Mouse (Mus musculus): Measurements from ENCODE around the gene Tmem161b. TPM values are rescaled to one million over a fixed set of nuclear protein-coding genes. Genes with fewer than 3 reads are reported as not detected.

The Tmem161b gene
- polyA plus RNA-seq, 1 experiment = 2.5 TPM

- H3K79me2 ChIP-seq (ENCODE audit: control insufficient read depth, insufficient read depth) = peaks cover 66% of the 10 kb centered on the region
- H3K4me2 ChIP-seq (ENCODE audit: low read depth) = no peak overlapping the region
- H3K4me3 ChIP-seq = no peak overlapping the region
- no peak overlapping the region for H3ac ChIP-seq (ENCODE audit: control insufficient read depth, insufficient read length)
- no peak for TF ChIP-seq POLR2AphosphoS2 (IDR thresholded peaks at IDR 0.05; ENCODE audit: insufficient read length, low read depth)
- no peak for TF ChIP-seq MYOD1 (IDR thresholded peaks at IDR 0.05; ENCODE audit: control insufficient read depth in 1 of 3, insufficient read length in 2 of 3, low read depth in 2 of 3)
- no peak for TF ChIP-seq MAX (IDR thresholded peaks at IDR 0.05; ENCODE audit: low read depth)
- TF ChIP-seq E2F4 (IDR thresholded peaks at IDR 0.05; ENCODE audit: insufficient read depth) = no peak
- TF ChIP-seq POLR2A (IDR thresholded peaks at IDR 0.05; ENCODE audit: insufficient read length, low read depth) = no peak
- TF ChIP-seq TCF12 (IDR thresholded peaks at IDR 0.05; ENCODE audit: insufficient read depth, poor library complexity, severe bottlenecking) = no peak
- TF ChIP-seq MYOG (IDR thresholded peaks at IDR 0.05; ENCODE audit: control insufficient read depth in 1 of 3, insufficient read depth in 1 of 3, insufficient read length in 2 of 3, low read depth in 2 of 3) = no peak
- no peak for TF ChIP-seq TCF3 (IDR thresholded peaks at IDR 0.05; ENCODE audit: insufficient read length, low read depth)
- TF ChIP-seq SRF (IDR thresholded peaks at IDR 0.05; ENCODE audit: control insufficient read depth, insufficient read length, low read depth) = no peak
- no peak for TF ChIP-seq REST (IDR thresholded peaks at IDR 0.05; ENCODE audit: insufficient read depth, insufficient read length)
- no peak for TF ChIP-seq CEBPB (IDR thresholded peaks at IDR 0.05; ENCODE audit: insufficient read depth, poor library complexity, severe bottlenecking)
- no peak for TF ChIP-seq USF1 (IDR thresholded peaks at IDR 0.05; ENCODE audit: low read depth)
- H3K36me3 ChIP-seq (ENCODE audit: control insufficient read depth, insufficient read depth) = no peaks in the 10 kb centered on the region
- H3K27me3 ChIP-seq (ENCODE audit: control insufficient read depth, insufficient read depth, insufficient read length) = no peaks in the 10 kb centered on the region
These were observed 11.9 kb downstream of the Tmem161b start for GRCm38 (mm10) chr13:84234019-84234418.

- H3K4me3 ChIP-seq = no peak overlapping the region
- no peak overlapping the region for H3K4me2 ChIP-seq (ENCODE audit: low read depth)
- peaks cover 73% of the 10 kb centered on the region for H3K79me2 ChIP-seq (ENCODE audit: control insufficient read depth, insufficient read depth)
- no peak overlapping the region for H3ac ChIP-seq (ENCODE audit: control insufficient read depth, insufficient read length)
- H3K27me3 ChIP-seq (ENCODE audit: control insufficient read depth, insufficient read depth, insufficient read length) = no peaks in the 10 kb centered on the region
- no peaks in the 10 kb centered on the region for H3K36me3 ChIP-seq (ENCODE audit: control insufficient read depth, insufficient read depth)
- TF ChIP-seq USF1 (IDR thresholded peaks at IDR 0.05; ENCODE audit: low read depth) (no peak), TCF12 (IDR thresholded peaks at IDR 0.05; ENCODE audit: insufficient read depth, poor library complexity, severe bottlenecking) (no peak), MYOD1 (IDR thresholded peaks at IDR 0.05; ENCODE audit: control insufficient read depth in 1 of 3, insufficient read length in 2 of 3, low read depth in 2 of 3) (no peak), CEBPB (IDR thresholded peaks at IDR 0.05; ENCODE audit: insufficient read depth, poor library complexity, severe bottlenecking) (no peak), SRF (IDR thresholded peaks at IDR 0.05; ENCODE audit: control insufficient read depth, insufficient read length, low read depth) (no peak), MAX (IDR thresholded peaks at IDR 0.05; ENCODE audit: low read depth) (no peak), POLR2A (IDR thresholded peaks at IDR 0.05; ENCODE audit: insufficient read length, low read depth) (no peak), E2F4 (IDR thresholded peaks at IDR 0.05; ENCODE audit: insufficient read depth) (no peak), POLR2AphosphoS2 (IDR thresholded peaks at IDR 0.05; ENCODE audit: insufficient read length, low read depth) (no peak), TCF3 (IDR thresholded peaks at IDR 0.05; ENCODE audit: insufficient read length, low read depth) (no peak), MYOG (IDR thresholded peaks at IDR 0.05; ENCODE audit: control insufficient read depth in 1 of 3, insufficient read depth in 1 of 3, insufficient read length in 2 of 3, low read depth in 2 of 3) (no peak), REST (IDR thresholded peaks at IDR 0.05; ENCODE audit: insufficient read depth, insufficient read length) (no peak)
These were observed 14.7 kb downstream of the Tmem161b start for GRCm38 (mm10) chr13:84236768-84237167.

- Histone ChIP-seq H3K36me3 (ENCODE audit: control insufficient read depth, insufficient read depth) (no peaks in the 10 kb centered on the region), H3ac (ENCODE audit: control insufficient read depth, insufficient read length) (no peak overlapping the region), H3K79me2 (ENCODE audit: control insufficient read depth, insufficient read depth) (peaks cover 66% of the 10 kb centered on the region), H3K4me2 (ENCODE audit: low read depth) (no peak overlapping the region), H3K4me3 (no peak overlapping the region), H3K27me3 (ENCODE audit: control insufficient read depth, insufficient read depth, insufficient read length) (no peaks in the 10 kb centered on the region)
- no peak for TF ChIP-seq E2F4 (IDR thresholded peaks at IDR 0.05; ENCODE audit: insufficient read depth)
- no peak for TF ChIP-seq POLR2AphosphoS2 (IDR thresholded peaks at IDR 0.05; ENCODE audit: insufficient read length, low read depth)
- TF ChIP-seq MYOG (IDR thresholded peaks at IDR 0.05; ENCODE audit: control insufficient read depth in 1 of 3, insufficient read depth in 1 of 3, insufficient read length in 2 of 3, low read depth in 2 of 3) = no peak
These were observed 16.1 kb downstream of the Tmem161b start for GRCm38 (mm10) chr13:84238184-84238583.

DNA sequence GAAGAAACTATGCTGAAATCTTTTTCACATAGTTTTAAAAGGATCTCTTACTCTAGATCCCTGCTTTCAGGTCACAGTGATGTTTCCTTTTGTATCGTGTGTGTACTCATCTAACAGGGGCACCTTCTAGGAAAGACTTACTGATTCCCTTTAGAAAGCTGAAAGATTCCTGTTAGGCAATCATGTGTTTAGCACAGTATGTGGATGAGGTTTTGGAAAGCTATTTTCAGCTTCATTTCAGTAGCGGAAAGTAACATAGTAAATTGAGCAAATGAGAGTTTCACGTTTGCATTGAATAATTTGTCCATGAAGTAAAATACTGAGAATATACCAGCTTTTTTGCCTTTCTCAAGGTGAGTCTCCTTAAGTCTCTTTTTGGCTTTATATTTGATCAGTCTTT lies 26.0 kb downstream of the Tmem161b start:
- Histone ChIP-seq H3K79me2 (ENCODE audit: control insufficient read depth, insufficient read depth) (peaks cover 5% of the 10 kb centered on the region), H3K27me3 (ENCODE audit: control insufficient read depth, insufficient read depth, insufficient read length) (no peaks in the 10 kb centered on the region), H3K4me2 (ENCODE audit: low read depth) (no peak overlapping the region), H3K36me3 (ENCODE audit: control insufficient read depth, insufficient read depth) (no peaks in the 10 kb centered on the region), H3K4me3 (no peak overlapping the region), H3ac (ENCODE audit: control insufficient read depth, insufficient read length) (no peak overlapping the region)
- TF ChIP-seq REST (IDR thresholded peaks at IDR 0.05; ENCODE audit: insufficient read depth, insufficient read length) (no peak), CEBPB (IDR thresholded peaks at IDR 0.05; ENCODE audit: insufficient read depth, poor library complexity, severe bottlenecking) (no peak), POLR2A (IDR thresholded peaks at IDR 0.05; ENCODE audit: insufficient read length, low read depth) (no peak), USF1 (IDR thresholded peaks at IDR 0.05; ENCODE audit: low read depth) (no peak), POLR2AphosphoS2 (IDR thresholded peaks at IDR 0.05; ENCODE audit: insufficient read length, low read depth) (no peak), TCF12 (IDR thresholded peaks at IDR 0.05; ENCODE audit: insufficient read depth, poor library complexity, severe bottlenecking) (no peak), MAX (IDR thresholded peaks at IDR 0.05; ENCODE audit: low read depth) (no peak), MYOG (IDR thresholded peaks at IDR 0.05; ENCODE audit: control insufficient read depth in 1 of 3, insufficient read depth in 1 of 3, insufficient read length in 2 of 3, low read depth in 2 of 3) (no peak), MYOD1 (IDR thresholded peaks at IDR 0.05; ENCODE audit: control insufficient read depth in 1 of 3, insufficient read length in 2 of 3, low read depth in 2 of 3) (no peak)

GRCm38 (mm10) chr13:84251295-84251694 lies 29.2 kb downstream of the Tmem161b start:
- H3K36me3 ChIP-seq (ENCODE audit: control insufficient read depth, insufficient read depth) = peaks cover 4% of the 10 kb centered on the region
- TF ChIP-seq CEBPB (IDR thresholded peaks at IDR 0.05; ENCODE audit: insufficient read depth, poor library complexity, severe bottlenecking) = no peak
- TF ChIP-seq MYOG (IDR thresholded peaks at IDR 0.05; ENCODE audit: control insufficient read depth in 1 of 3, insufficient read depth in 1 of 3, insufficient read length in 2 of 3, low read depth in 2 of 3) = no peak
- no peak for TF ChIP-seq USF1 (IDR thresholded peaks at IDR 0.05; ENCODE audit: low read depth)
- TF ChIP-seq MYOD1 (IDR thresholded peaks at IDR 0.05; ENCODE audit: control insufficient read depth in 1 of 3, insufficient read length in 2 of 3, low read depth in 2 of 3) = no peak
- no peak for TF ChIP-seq REST (IDR thresholded peaks at IDR 0.05; ENCODE audit: insufficient read depth, insufficient read length)
- no peak for TF ChIP-seq POLR2AphosphoS2 (IDR thresholded peaks at IDR 0.05; ENCODE audit: insufficient read length, low read depth)
- no peak for TF ChIP-seq POLR2A (IDR thresholded peaks at IDR 0.05; ENCODE audit: insufficient read length, low read depth)
- no peak for TF ChIP-seq SRF (IDR thresholded peaks at IDR 0.05; ENCODE audit: control insufficient read depth, insufficient read length, low read depth)
- no peak for TF ChIP-seq E2F4 (IDR thresholded peaks at IDR 0.05; ENCODE audit: insufficient read depth)
- no peak for TF ChIP-seq MAX (IDR thresholded peaks at IDR 0.05; ENCODE audit: low read depth)
- no peak for TF ChIP-seq TCF3 (IDR thresholded peaks at IDR 0.05; ENCODE audit: insufficient read length, low read depth)
- TF ChIP-seq TCF12 (IDR thresholded peaks at IDR 0.05; ENCODE audit: insufficient read depth, poor library complexity, severe bottlenecking) = no peak
- H3K4me3 ChIP-seq = no peak overlapping the region
- H3K27me3 ChIP-seq (ENCODE audit: control insufficient read depth, insufficient read depth, insufficient read length) = no peaks in the 10 kb centered on the region
- no peak overlapping the region for H3K4me2 ChIP-seq (ENCODE audit: low read depth)
- H3ac ChIP-seq (ENCODE audit: control insufficient read depth, insufficient read length) = no peak overlapping the region
- no peaks in the 10 kb centered on the region for H3K79me2 ChIP-seq (ENCODE audit: control insufficient read depth, insufficient read depth)

All from myocyte (in vitro differentiated cells).